Mouse (Mus musculus) E14TG2a.4 (cell line): Measurements from ENCODE around the gene Nqo2.

Source experiments
- H3K27me3 ChIP-seq: 2 replicates; pipeline ENCODE4 v1.6.1; 2014; ENCODE audit warnings: low read length, control low read depth; ENCODE audit not compliant: insufficient read depth
- H3K36me3 ChIP-seq: 2 replicates; pipeline ENCODE4 v1.6.1; 2014; ENCODE audit warnings: low read length, control low read depth; ENCODE audit not compliant: insufficient read depth
- H3K4me1 ChIP-seq: replicated peaks from 2 replicates; pipeline ENCODE4 v1.6.1; 2014; ENCODE audit warnings: low read depth, low read length, control low read depth
- H3K4me3 ChIP-seq: replicated peaks from 2 replicates; pipeline ENCODE4 v1.5.1; 2014; ENCODE audit warnings: mild to moderate bottlenecking, low read length
- H3K9me3 ChIP-seq: 2 replicates; pipeline ENCODE4 v1.6.1; 2014; ENCODE audit warnings: low read length, control low read depth
- CTCF ChIP-seq: conservative IDR thresholded peaks from 2 replicates; pipeline ENCODE4 v1.5.1; 2014; ENCODE audit warnings: low read length
- NANOG ChIP-seq: IDR thresholded peaks from 2 replicates; pipeline ENCODE4 v1.6.1; 2014; ENCODE audit warnings: borderline replicate concordance, low read length, mixed read lengths
- POU5F1 ChIP-seq: IDR thresholded peaks from 2 replicates; pipeline ENCODE4 v1.6.1; 2014; ENCODE audit warnings: low read length, borderline replicate concordance

Gene Nqo2

GRCm38 (mm10) chr13:33965056-33966024, 853 bp downstream of the Nqo2 start:
- Histone ChIP-seq H3K36me3 (0 out of 2 replicates have a peak, but pooled peaks cover 2% of the 10 kb centered on the region), H3K4me1 (peaks cover 49% of the 10 kb centered on the region), H3K9me3 (no peaks in the 10 kb centered on the region), H3K4me3 (peak overlapping the region; percentile 80), H3K27me3 (no peaks in the 10 kb centered on the region)
- TF ChIP-seq CTCF (no peak), NANOG (no peak), POU5F1 (no peak)

GRCm38 (mm10) chr13:33966025-33966412, 1.5 kb downstream of the Nqo2 start:
- H3K27me3 ChIP-seq, result no peaks in the 10 kb centered on the region
- H3K36me3 ChIP-seq, result 0 out of 2 replicates have a peak, but pooled peaks cover 2% of the 10 kb centered on the region
- H3K9me3 ChIP-seq, result no peaks in the 10 kb centered on the region
- peak overlapping the region; percentile 80 for H3K4me3 ChIP-seq
- H3K4me1 ChIP-seq, result peaks cover 56% of the 10 kb centered on the region
- TF ChIP-seq POU5F1 (no peak), CTCF (no peak), NANOG (no peak)

- Histone ChIP-seq H3K36me3 (0 out of 2 replicates have a peak, but pooled peaks cover 2% of the 10 kb centered on the region), H3K9me3 (no peaks in the 10 kb centered on the region), H3K27me3 (no peaks in the 10 kb centered on the region), H3K4me3 (no peak overlapping the region), H3K4me1 (peaks cover 58% of the 10 kb centered on the region)
- no peak for TF ChIP-seq POU5F1
- no peak for TF ChIP-seq NANOG
- no peak for TF ChIP-seq CTCF
Observed at GRCm38 (mm10) chr13:33966574-33966973, 2.1 kb downstream of the Nqo2 start.

GRCm38 (mm10) chr13:33989625-33990024, 25.1 kb downstream of the Nqo2 start:
- Histone ChIP-seq H3K27me3 (no peaks in the 10 kb centered on the region), H3K4me3 (no peak overlapping the region), H3K4me1 (peaks cover 25% of the 10 kb centered on the region), H3K36me3 (peaks cover 29% of the 10 kb centered on the region), H3K9me3 (no peaks in the 10 kb centered on the region)
- no peak for TF ChIP-seq NANOG
- no peak for TF ChIP-seq POU5F1
- no peak for TF ChIP-seq CTCF

GRCm38 (mm10) chr13:33995197-33995596, 30.7 kb downstream of the Nqo2 start:
- Histone ChIP-seq H3K4me1 (peaks cover 6% of the 10 kb centered on the region), H3K4me3 (no peak overlapping the region), H3K9me3 (no peaks in the 10 kb centered on the region), H3K27me3 (no peaks in the 10 kb centered on the region), H3K36me3 (no peaks in the 10 kb centered on the region)
- TF ChIP-seq CTCF (peak; percentile 64), POU5F1 (no peak)

- no peaks in the 10 kb centered on the region for H3K9me3 ChIP-seq
- peak within 1 kb of the TSS; percentile 99 for H3K4me3 ChIP-seq
- H3K27me3 ChIP-seq, result no peaks in the 10 kb centered on the region
- peaks cover 14% of the 10 kb centered on the region for H3K4me1 ChIP-seq
- H3K36me3 ChIP-seq, result no peaks in the 10 kb centered on the region
- TF ChIP-seq CTCF (peak; percentile 27; the same call in 1 of the 2 replicates), NANOG (no peak)
Observed at GRCm38 (mm10) chr13:34002058-34003006, 37.8 kb downstream of the Nqo2 start, which contains the start of the genes Ripk1 and Serpinb6a. Gene Ripk1, plus strand, starts transcription at chr13:34002363. Gene Serpinb6a, minus strand, starts transcription at chr13:34002794.

- Histone ChIP-seq H3K4me3 (peak overlapping the region; percentile 99), H3K9me3 (no peaks in the 10 kb centered on the region), H3K4me1 (peaks cover 14% of the 10 kb centered on the region), H3K27me3 (no peaks in the 10 kb centered on the region), H3K36me3 (no peaks in the 10 kb centered on the region)
- TF ChIP-seq POU5F1 (no peak), CTCF (no peak), NANOG (no peak)
Observed at GRCm38 (mm10) chr13:34003058-34003457, 38.6 kb downstream of the Nqo2 start.

- TF ChIP-seq POU5F1 (no peak), NANOG (no peak), CTCF (no peak)
- Histone ChIP-seq H3K4me3 (no peak overlapping the region), H3K36me3 (peaks cover 19% of the 10 kb centered on the region), H3K9me3 (no peaks in the 10 kb centered on the region), H3K27me3 (no peaks in the 10 kb centered on the region), H3K4me1 (peaks cover 9% of the 10 kb centered on the region)
Observed at GRCm38 (mm10) chr13:34007234-34007633, 42.7 kb downstream of the Nqo2 start.
